Mouse (Mus musculus): Measurements from ENCODE around the gene Ypel5.

Ypel5 gene

GRCm38 (mm10) chr17:72844393-72844792 is 8.1 kb downstream of the Ypel5 start:
- CTCF ChIA-PET: interaction anchor here (0.6 kb wide), 1 partner anchor 340 kb away, joined by 3 read pairs; no protein-coding TSS in a partner anchor

- CTCF ChIA-PET: interaction anchor here (0.6 kb wide), 1 partner anchor 339 kb away, joined by 3 read pairs; no protein-coding TSS in a partner anchor
Measured at GRCm38 (mm10) chr17:72844949-72845490, 8.8 kb downstream of the Ypel5 start.

- CTCF ChIA-PET: no interaction called here
Measured at GRCm38 (mm10) chr17:72845521-72845920, 9.3 kb downstream of the Ypel5 start.

- CTCF ChIA-PET: no interaction called here
Measured at GRCm38 (mm10) chr17:72855298-72855697, 19.0 kb downstream of the Ypel5 start.

- CTCF ChIA-PET: interaction anchor here (0.7 kb wide), 1 partner anchor 1844 kb away, joined by 4 read pairs; no protein-coding TSS in a partner anchor
Measured at GRCm38 (mm10) chr17:72857677-72858633, 21.7 kb downstream of the Ypel5 start.

GRCm38 (mm10) chr17:72863226-72863625 is 27.0 kb downstream of the Ypel5 start:
- CTCF ChIA-PET: interaction anchor here (0.6 to 0.9 kb wide), 3 partner anchors 13 to 369 kb away, joined by 3 to 4 read pairs (median 4); no protein-coding TSS in a partner anchor

GRCm38 (mm10) chr17:72866624-72867245 is 30.5 kb downstream of the Ypel5 start:
- CTCF ChIA-PET: no interaction called here

- CTCF ChIA-PET: no interaction called here
Measured at GRCm38 (mm10) chr17:72868181-72868580, 31.9 kb downstream of the Ypel5 start.

- CTCF ChIA-PET: interaction anchor here (0.6 kb wide), 1 partner anchor 46 kb away, joined by 4 read pairs; no protein-coding TSS in a partner anchor
Measured at GRCm38 (mm10) chr17:72878979-72879378, 42.7 kb downstream of the Ypel5 start.

GRCm38 (mm10) chr17:72880156-72880555 is 43.9 kb downstream of the Ypel5 start:
- CTCF ChIA-PET: no interaction called here

GRCm38 (mm10) chr17:72881051-72881450 is 44.8 kb downstream of the Ypel5 start:
- CTCF ChIA-PET: no interaction called here

GRCm38 (mm10) chr17:72881804-72882203 is 45.6 kb downstream of the Ypel5 start:
- CTCF ChIA-PET: interaction anchor here (0.7 kb wide), 1 partner anchor 8 kb away, joined by 3 read pairs; no protein-coding TSS in a partner anchor

- CTCF ChIA-PET: interaction anchor here (0.5 to 1.1 kb wide), 5 partner anchors 15 to 785 kb away, joined by 3 to 11 read pairs (median 3); no protein-coding TSS in a partner anchor
Measured at GRCm38 (mm10) chr17:72889556-72890397, 53.5 kb downstream of the Ypel5 start.

- CTCF ChIA-PET: interaction anchor here (0.5 to 0.6 kb wide), 4 partner anchors 126 to 785 kb away, joined by 3 to 11 read pairs (median 3); no protein-coding TSS in a partner anchor
Measured at GRCm38 (mm10) chr17:72890398-72890898, 54.2 kb downstream of the Ypel5 start.

GRCm38 (mm10) chr17:72891556-72891955 is 55.3 kb downstream of the Ypel5 start:
- CTCF ChIA-PET: no interaction called here

GRCm38 (mm10) chr17:72895506-72895905 is 59.3 kb downstream of the Ypel5 start:
- CTCF ChIA-PET: no interaction called here

GRCm38 (mm10) chr17:72897076-72897475 is 60.8 kb downstream of the Ypel5 start:
- CTCF ChIA-PET: no interaction called here

- CTCF ChIA-PET: no interaction called here
Measured at GRCm38 (mm10) chr17:72897961-72898360, 61.7 kb downstream of the Ypel5 start.

- CTCF ChIA-PET: interaction anchor here (0.7 to 0.9 kb wide), 2 partner anchors 117 to 1401 kb away, joined by 5 to 13 read pairs; no protein-coding TSS in a partner anchor
Measured at GRCm38 (mm10) chr17:72898775-72899174, 62.5 kb downstream of the Ypel5 start.

Data from spleen, embryonic (tissue).